Mouse (Mus musculus) erythroblast, embryonic 14.5 days (primary cell): ENCODE data around the gene Tex38. TPM values are rescaled to one million over a fixed set of nuclear protein-coding genes. Genes with fewer than 3 reads are reported as not detected.

Experiments used
- H3K27me3 ChIP-seq: 2 replicates; pipeline ENCODE4 v1.6.1; 2012; ENCODE audit warnings: inconsistent platforms; ENCODE audit not compliant: control insufficient read depth
- H3K36me3 ChIP-seq: 2 replicates; pipeline ENCODE4 v1.6.1; 2012; ENCODE audit warnings: mild to moderate bottlenecking, inconsistent platforms; ENCODE audit not compliant: control insufficient read depth
- H3K4me1 ChIP-seq: 2 replicates; pipeline ENCODE4 v1.6.1; 2012; ENCODE audit warnings: inconsistent platforms; ENCODE audit not compliant: control insufficient read depth
- H3K4me3 ChIP-seq: replicated peaks from 2 replicates; pipeline ENCODE3; 2012; ENCODE audit warnings: moderate library complexity, mild to moderate bottlenecking, inconsistent platforms
- H3K9me3 ChIP-seq: 2 replicates; pipeline ENCODE4 v1.6.1; 2012; ENCODE audit warnings: low read length, inconsistent platforms, mixed read lengths; ENCODE audit not compliant: control insufficient read depth
- GATA1 ChIP-seq: IDR thresholded peaks from 2 replicates; pipeline ENCODE4 v1.6.1; 2012; ENCODE audit warnings: low read length, inconsistent platforms, mixed read lengths
- TAL1 ChIP-seq: IDR thresholded peaks from 3 replicates; pipeline ENCODE4 v1.6.1; 2012; ENCODE audit warnings: low read length, inconsistent platforms, mixed read lengths
- polyA plus RNA-seq: library from polyadenylated mRNA; stranded (reverse); fragments of >175 nt; gene quantifications from 2 replicates; pipeline ENCODE4 v1.2.3, GENCODE M21; 2012

The Tex38 gene
- polyA plus RNA-seq, 1 experiment = not detected

DNA sequence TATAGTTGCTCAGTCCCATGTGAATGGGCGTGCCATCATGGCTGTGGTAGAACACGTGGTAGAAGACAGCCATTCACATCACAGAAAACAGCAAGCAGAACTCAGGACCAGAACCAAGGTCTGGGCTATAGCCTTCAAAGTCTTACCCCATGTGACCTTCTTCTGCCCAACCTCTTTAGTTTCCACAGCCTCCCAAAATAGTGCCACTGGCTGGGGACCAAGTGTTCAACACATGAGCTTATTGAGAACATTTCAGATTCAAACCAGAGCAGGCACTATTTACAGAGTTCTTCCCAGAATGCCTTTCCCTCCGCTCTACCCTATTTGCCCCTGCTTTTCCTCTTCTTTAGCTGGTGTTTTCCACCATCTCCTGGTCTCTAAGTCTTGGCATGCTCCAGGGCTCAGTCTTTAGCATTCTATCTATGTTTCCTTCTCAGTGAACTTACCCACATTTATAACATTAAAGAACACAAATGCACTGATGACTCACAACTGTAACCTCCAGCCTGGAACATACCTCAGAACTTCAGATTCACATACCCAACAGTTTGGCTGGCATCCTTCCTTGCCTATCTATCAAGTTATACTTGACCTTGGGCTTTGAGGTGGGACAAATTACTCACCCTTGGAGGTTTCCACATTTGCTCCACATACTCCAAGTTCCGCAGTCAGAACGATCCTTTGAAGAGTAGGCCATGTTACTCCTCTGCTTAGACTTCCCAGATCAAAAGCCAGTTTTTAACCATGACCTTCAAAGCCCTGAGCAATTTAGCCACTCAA is 1.4 kb upstream of the Tex38 start:
- peaks cover 27% of the 10 kb centered on the region for H3K4me1 ChIP-seq
- H3K27me3 ChIP-seq = no peaks in the 10 kb centered on the region
- H3K9me3 ChIP-seq = no peaks in the 10 kb centered on the region
- no peak for TF ChIP-seq TAL1
- no peak for TF ChIP-seq GATA1
- no peak overlapping the region for H3K4me3 ChIP-seq
- peaks cover 8% of the 10 kb centered on the region for H3K36me3 ChIP-seq

DNA sequence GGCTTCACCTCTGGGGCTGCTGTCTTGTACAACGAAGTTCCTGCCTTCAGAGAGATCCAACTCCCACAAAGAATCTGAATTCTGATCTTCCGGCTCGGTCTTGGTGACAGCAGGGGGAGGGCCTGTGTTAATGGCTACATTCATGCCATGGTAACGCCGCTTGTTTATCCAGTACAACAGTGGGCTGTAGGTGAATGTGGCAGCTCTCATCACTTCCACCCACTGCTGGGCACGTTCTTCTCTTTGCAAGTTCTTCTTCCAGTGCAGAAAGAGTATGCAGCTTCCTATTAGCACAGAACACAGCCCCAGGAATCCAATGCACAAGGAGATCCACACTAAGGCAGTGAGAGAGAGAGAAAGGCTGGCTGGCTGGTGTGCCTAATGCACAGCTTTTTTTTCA is 549 bp downstream of the Tex38 start:
- H3K4me3 ChIP-seq = no peak overlapping the region
- TF ChIP-seq GATA1 (no peak), TAL1 (no peak)
- H3K27me3 ChIP-seq = no peaks in the 10 kb centered on the region
- H3K9me3 ChIP-seq = no peaks in the 10 kb centered on the region
- peaks cover 18% of the 10 kb centered on the region for H3K36me3 ChIP-seq
- peaks cover 19% of the 10 kb centered on the region for H3K4me1 ChIP-seq

DNA sequence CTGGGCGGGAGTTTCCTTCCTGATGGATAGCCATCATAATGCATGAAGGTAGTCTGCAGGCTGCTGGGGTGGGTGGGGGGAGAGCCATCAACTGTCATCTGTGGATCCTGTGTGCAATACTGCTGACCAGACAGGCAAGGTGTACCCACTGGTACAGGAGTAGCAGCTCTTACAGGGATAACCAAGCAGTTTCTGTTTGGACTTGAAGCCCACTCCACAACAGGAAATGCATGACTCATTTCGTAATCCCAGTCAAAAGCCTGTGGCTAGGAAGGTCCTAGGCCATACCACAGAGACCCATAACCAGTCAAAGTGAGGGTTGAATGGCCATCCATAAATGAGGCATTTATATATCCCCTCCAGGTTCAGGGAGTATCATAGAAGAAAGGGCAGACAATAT is 3.2 kb downstream of the Tex38 start:
- no peak for TF ChIP-seq TAL1
- TF ChIP-seq GATA1 = no peak
- Histone ChIP-seq H3K4me3 (no peak overlapping the region), H3K9me3 (no peaks in the 10 kb centered on the region), H3K36me3 (peaks cover 41% of the 10 kb centered on the region), H3K4me1 (no peaks in the 10 kb centered on the region), H3K27me3 (no peaks in the 10 kb centered on the region)

DNA sequence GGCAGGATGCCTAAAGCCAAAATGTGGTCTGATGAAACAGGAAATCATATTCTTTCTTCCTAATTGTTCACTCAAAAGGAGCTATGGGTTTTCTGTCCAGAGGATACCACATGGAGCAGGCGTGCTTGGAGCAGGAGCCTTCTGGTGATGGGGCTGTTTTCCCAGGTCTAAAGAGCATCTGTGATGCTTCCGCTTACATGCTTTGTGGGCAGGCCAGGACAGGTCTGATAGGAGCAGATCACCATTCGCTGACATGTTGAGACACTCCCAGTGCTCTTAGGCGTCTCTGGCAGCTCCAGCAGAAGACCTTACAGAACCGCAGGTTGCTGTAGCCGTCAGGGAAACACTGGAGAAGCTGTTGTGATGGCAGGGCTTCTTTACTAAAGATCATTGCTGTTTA is 5.8 kb downstream of the Tex38 start:
- Histone ChIP-seq H3K4me3 (no peak overlapping the region), H3K27me3 (no peaks in the 10 kb centered on the region), H3K4me1 (no peaks in the 10 kb centered on the region), H3K9me3 (no peaks in the 10 kb centered on the region), H3K36me3 (peaks cover 60% of the 10 kb centered on the region)
- no peak for TF ChIP-seq TAL1
- no peak for TF ChIP-seq GATA1

DNA sequence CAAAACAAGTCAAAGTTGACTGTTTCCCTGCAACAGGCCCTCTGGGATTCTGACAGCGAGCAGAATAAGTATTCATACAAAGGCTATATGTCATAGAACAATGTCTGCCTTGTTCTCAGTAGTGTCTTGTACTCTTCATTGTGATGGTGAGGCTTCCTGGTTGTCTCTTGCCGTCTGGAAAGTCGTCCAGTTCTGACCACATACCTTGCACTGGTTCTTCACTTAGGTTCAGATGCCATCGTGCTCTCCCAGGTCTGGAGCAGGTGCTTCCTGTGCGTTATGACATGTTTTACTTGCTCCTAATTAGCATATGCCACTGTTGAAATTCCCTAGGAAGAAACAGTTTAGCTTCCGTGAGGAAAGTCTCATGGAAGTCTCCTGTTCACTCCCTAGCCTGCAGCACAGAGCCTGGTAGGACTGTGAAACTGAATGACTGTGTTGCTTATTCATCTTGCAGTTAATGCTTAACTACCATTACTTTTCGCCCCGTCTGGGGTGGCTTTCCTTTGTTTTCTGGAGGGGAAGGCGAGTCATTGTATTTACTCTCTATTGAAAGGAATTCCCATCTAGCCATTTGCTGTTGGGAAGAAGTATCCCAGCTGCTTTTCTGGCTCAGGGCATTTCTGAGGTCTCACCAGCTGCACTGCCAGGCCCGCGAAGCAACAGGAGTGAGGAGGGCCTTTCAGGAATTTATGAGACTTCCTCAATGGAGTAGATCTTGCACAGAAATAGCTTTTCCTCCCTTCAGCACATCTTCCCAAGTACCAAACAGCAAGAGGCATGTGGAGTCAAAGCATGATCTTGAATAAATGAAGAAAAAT is 13.0 kb downstream of the Tex38 start:
- Histone ChIP-seq H3K36me3 (peaks cover 82% of the 10 kb centered on the region), H3K4me3 (no peak overlapping the region), H3K27me3 (no peaks in the 10 kb centered on the region), H3K4me1 (no peaks in the 10 kb centered on the region), H3K9me3 (no peaks in the 10 kb centered on the region)
- TF ChIP-seq TAL1 (no peak), GATA1 (no peak)

DNA sequence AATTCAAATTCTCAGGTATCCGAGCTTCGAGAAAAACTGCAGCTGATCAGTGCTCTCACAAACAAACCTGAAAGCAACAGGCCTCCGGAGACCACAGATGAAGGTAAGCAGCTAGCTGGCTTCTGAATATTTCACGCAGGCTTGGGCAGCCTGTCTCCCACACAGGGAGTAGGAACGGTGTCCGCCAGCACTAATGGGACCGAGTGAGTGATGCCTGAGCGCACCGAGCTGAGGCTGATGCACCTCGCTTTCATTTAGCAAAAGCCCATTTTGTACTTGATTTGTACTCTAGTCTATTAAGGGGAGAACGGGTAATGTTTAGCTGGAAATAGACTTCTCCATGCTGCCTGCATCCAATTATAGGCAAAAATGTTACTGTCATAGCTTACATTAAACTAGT is 16.2 kb downstream of the Tex38 start:
- TF ChIP-seq GATA1 = no peak
- TF ChIP-seq TAL1 = no peak

DNA sequence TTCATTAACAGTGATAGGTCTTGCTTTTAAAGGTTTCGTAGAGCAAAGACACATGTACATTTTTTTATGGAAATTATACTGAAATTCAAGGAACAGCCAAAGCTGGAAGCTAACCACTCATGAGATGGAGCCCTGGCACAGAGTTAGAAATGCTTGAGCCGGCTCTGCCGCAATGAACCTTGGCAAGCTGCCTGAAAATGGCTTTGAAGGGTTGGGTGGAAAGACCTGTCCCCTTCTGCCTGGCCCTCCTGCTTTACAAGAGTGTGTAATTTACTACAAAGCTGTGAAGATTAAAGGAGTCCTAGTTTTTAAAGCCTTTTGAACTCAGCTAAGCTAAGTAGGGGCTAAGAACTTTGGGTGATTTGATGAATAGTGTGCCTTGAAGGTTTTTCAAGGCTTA is 19.6 kb downstream of the Tex38 start:
- Histone ChIP-seq H3K4me1 (no peaks in the 10 kb centered on the region), H3K9me3 (no peaks in the 10 kb centered on the region), H3K27me3 (no peaks in the 10 kb centered on the region), H3K4me3 (no peak overlapping the region), H3K36me3 (peaks cover 79% of the 10 kb centered on the region)
- TF ChIP-seq TAL1 (no peak), GATA1 (no peak)

More for the DNA sequence above, 16.2 kb downstream of the Tex38 start:
- Histone ChIP-seq H3K9me3 (no peaks in the 10 kb centered on the region), H3K4me3 (no peak overlapping the region), H3K4me1 (no peaks in the 10 kb centered on the region), H3K36me3 (peaks cover 80% of the 10 kb centered on the region), H3K27me3 (no peaks in the 10 kb centered on the region)

DNA sequence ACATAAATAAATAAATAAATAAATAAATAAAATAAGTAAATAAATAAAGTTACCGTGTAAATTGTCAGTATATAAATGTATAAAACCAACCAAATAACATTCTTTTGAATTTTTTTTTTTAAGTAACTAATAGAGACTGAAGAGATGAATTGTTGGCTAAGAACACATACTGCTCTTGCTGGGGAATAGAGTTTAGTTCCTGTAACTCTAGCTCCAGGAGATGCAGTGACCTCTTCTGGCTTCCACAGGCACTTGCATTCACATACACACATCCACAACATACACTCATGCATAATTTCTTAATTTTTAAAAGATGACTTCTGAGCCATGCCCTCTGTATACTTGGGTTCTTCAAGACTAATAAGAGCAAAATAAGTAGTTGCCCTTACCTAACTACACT is 26.0 kb downstream of the Tex38 start:
- no peak for TF ChIP-seq TAL1
- no peak for TF ChIP-seq GATA1
- H3K4me3 ChIP-seq = no peak overlapping the region
- no peaks in the 10 kb centered on the region for H3K9me3 ChIP-seq
- no peaks in the 10 kb centered on the region for H3K27me3 ChIP-seq
- H3K36me3 ChIP-seq = peaks cover 74% of the 10 kb centered on the region
- no peaks in the 10 kb centered on the region for H3K4me1 ChIP-seq

DNA sequence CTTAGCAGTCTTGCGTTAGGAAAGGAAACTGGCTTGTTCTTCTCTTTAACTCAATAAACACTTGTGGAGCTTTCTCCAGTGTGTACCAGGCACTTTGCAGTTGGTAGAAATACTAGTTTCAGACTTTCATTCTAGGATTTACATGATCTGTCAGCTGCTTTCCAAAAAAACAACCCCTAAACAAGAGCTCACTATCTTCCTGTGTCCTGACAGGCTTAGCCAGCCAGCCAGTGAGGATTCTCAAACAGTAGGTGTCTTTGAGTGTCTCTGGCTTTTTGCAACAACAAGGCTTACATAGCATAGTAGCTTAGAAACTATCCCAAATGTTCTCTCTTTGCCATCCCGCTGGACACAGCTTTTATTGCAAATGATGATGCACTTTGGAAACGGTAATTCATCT is 26.7 kb downstream of the Tex38 start:
- no peak overlapping the region for H3K4me3 ChIP-seq
- H3K9me3 ChIP-seq = no peaks in the 10 kb centered on the region
- H3K36me3 ChIP-seq = peaks cover 74% of the 10 kb centered on the region
- H3K4me1 ChIP-seq = no peaks in the 10 kb centered on the region
- no peaks in the 10 kb centered on the region for H3K27me3 ChIP-seq
- TF ChIP-seq GATA1 (no peak), TAL1 (no peak)
